Mouse (Mus musculus): ENCODE measurements around the gene Os9. TPM values are rescaled to one million over a fixed set of nuclear protein-coding genes. Genes with fewer than 3 reads are reported as not detected.

Os9 gene
- total and polyA plus RNA-seq, 3 experiments: 42.4 to 60.4 TPM; not detected in 1

- peaks cover 2 to 12% of the 10 kb centered on the region in 2 experiments for H3K4me1 ChIP-seq (ENCODE audit: control insufficient read depth in 1 of 2, insufficient read depth in 2 of 2, low read length in 2 of 2)
- H3K9me3 ChIP-seq (replicated peaks; ENCODE audit: insufficient read depth, low read length): no peaks in the 10 kb centered on the region
- TF ChIP-seq ETS1 (IDR thresholded peaks at IDR 0.05; ENCODE audit: low read depth, low read length) (no peak), ZMIZ1 (IDR thresholded peaks at IDR 0.05; ENCODE audit: low read depth, low read length) (no peak), GATA1 (IDR thresholded peaks at IDR 0.05; ENCODE audit: low read depth, low read length) (no peak), CHD2 (IDR thresholded peaks at IDR 0.05; ENCODE audit: low read length) (no peak), MAZ (IDR thresholded peaks at IDR 0.05; ENCODE audit: low read depth, low read length) (no peak)
- no peaks in the 10 kb centered on the region for H3K27me3 ChIP-seq (ENCODE audit: control insufficient read depth in 1 of 2, insufficient read depth in 2 of 2, low read length in 2 of 2)
- H3K79me2 ChIP-seq (ENCODE audit: control insufficient read depth, insufficient read depth, low read length, poor library complexity): no peaks in the 10 kb centered on the region; the same call in 1 of the 2 replicates
- no peak overlapping the region for H3K9ac ChIP-seq (ENCODE audit: control insufficient read depth, low read depth, low read length, poor library complexity, severe bottlenecking)
- no peak for DNase-seq (ENCODE audit: low read depth, low spot score)
- H3K36me3 ChIP-seq (ENCODE audit: control insufficient read depth in 1 of 2, insufficient read depth in 2 of 2, low read length in 2 of 2): peaks cover 0 to 7% of the 10 kb centered on the region in 2 experiments; a peak in 2 of 4 replicates
- no peak overlapping the region for H3K27ac ChIP-seq (ENCODE audit: control insufficient read depth, low read depth, low read length)
- no peak overlapping the region for H3K4me3 ChIP-seq (ENCODE audit: control insufficient read depth in 1 of 2, insufficient read depth in 1 of 2, low read depth in 2 of 2, low read length in 2 of 2)
Measured at GRCm38 (mm10) chr10:127054646-127055045, 66.3 kb downstream of the Os9 start.

- H3K79me2 ChIP-seq (ENCODE audit: control insufficient read depth, insufficient read depth, low read length, poor library complexity): no peaks in the 10 kb centered on the region
- no peak overlapping the region for H3K27ac ChIP-seq (ENCODE audit: control insufficient read depth, low read depth, low read length)
- H3K9ac ChIP-seq (ENCODE audit: control insufficient read depth, low read depth, low read length, poor library complexity, severe bottlenecking): no peak overlapping the region
- peaks cover 2 to 5% of the 10 kb centered on the region in 2 experiments for H3K4me1 ChIP-seq (ENCODE audit: control insufficient read depth in 1 of 2, insufficient read depth in 2 of 2, low read length in 2 of 2)
- no peak overlapping the region for H3K4me3 ChIP-seq (ENCODE audit: control insufficient read depth in 1 of 2, insufficient read depth in 1 of 2, low read depth in 2 of 2, low read length in 2 of 2)
- TF ChIP-seq USF1 (IDR thresholded peaks at IDR 0.05; ENCODE audit: low read depth, low read length) (no peak), MEF2A (IDR thresholded peaks at IDR 0.05; ENCODE audit: extremely low read depth, insufficient replicate concordance, low read depth, low read length, poor library complexity, severe bottlenecking) (no peak), ZKSCAN1 (IDR thresholded peaks at IDR 0.05; ENCODE audit: low read depth, low read length) (no peak)
- H3K27me3 ChIP-seq (ENCODE audit: control insufficient read depth in 1 of 2, insufficient read depth in 2 of 2, low read length in 2 of 2): no peaks in the 10 kb centered on the region
- peaks cover 0 to 5% of the 10 kb centered on the region in 2 experiments; a peak in 2 of 4 replicates for H3K36me3 ChIP-seq (ENCODE audit: control insufficient read depth in 1 of 2, insufficient read depth in 2 of 2, low read length in 2 of 2)
- no peak for DNase-seq (ENCODE audit: low read depth, low spot score)
- H3K9me3 ChIP-seq (replicated peaks; ENCODE audit: insufficient read depth, low read length): no peaks in the 10 kb centered on the region
Measured at GRCm38 (mm10) chr10:127050119-127050474, 70.8 kb downstream of the Os9 start.

- Histone ChIP-seq H3K36me3 (ENCODE audit: control insufficient read depth in 1 of 2, insufficient read depth in 2 of 2, low read length in 2 of 2) (peaks cover 0 to 5% of the 10 kb centered on the region in 2 experiments; a peak in 2 of 4 replicates), H3K4me1 (ENCODE audit: control insufficient read depth in 1 of 2, insufficient read depth in 2 of 2, low read length in 2 of 2) (peaks cover 2 to 5% of the 10 kb centered on the region in 2 experiments), H3K4me3 (ENCODE audit: control insufficient read depth in 1 of 2, insufficient read depth in 1 of 2, low read depth in 2 of 2, low read length in 2 of 2) (no peak overlapping the region), H3K9me3 (replicated peaks; ENCODE audit: insufficient read depth, low read length) (no peaks in the 10 kb centered on the region), H3K79me2 (ENCODE audit: control insufficient read depth, insufficient read depth, low read length, poor library complexity) (no peaks in the 10 kb centered on the region), H3K27me3 (ENCODE audit: control insufficient read depth in 1 of 2, insufficient read depth in 2 of 2, low read length in 2 of 2) (no peaks in the 10 kb centered on the region), H3K27ac (ENCODE audit: control insufficient read depth, low read depth, low read length) (no peak overlapping the region), H3K9ac (ENCODE audit: control insufficient read depth, low read depth, low read length, poor library complexity, severe bottlenecking) (no peak overlapping the region)
- no peak for DNase-seq (ENCODE audit: low read depth, low spot score)
- no peak for TF ChIP-seq E2F4 (IDR thresholded peaks at IDR 0.05; ENCODE audit: borderline replicate concordance, low read depth, low read length)
- TF ChIP-seq USF2 (IDR thresholded peaks at IDR 0.05; ENCODE audit: borderline replicate concordance in 1 of 2, insufficient read depth in 1 of 2, low read depth in 1 of 2, low read length in 2 of 2): no peak
- TF ChIP-seq MAZ (IDR thresholded peaks at IDR 0.05; ENCODE audit: low read depth, low read length): no peak
- TF ChIP-seq MYB (IDR thresholded peaks at IDR 0.05; ENCODE audit: low read depth, low read length): no peak
- peak in 1 of 3 experiments; percentile 21; a peak in 1 of 6 replicates for TF ChIP-seq CTCF (IDR thresholded peaks at IDR 0.05 in 2 of 3, conservative IDR thresholded peaks at IDR 0.05 in 1 of 3; ENCODE audit: control insufficient read depth in 1 of 3, insufficient read depth in 1 of 3, low read depth in 2 of 3, low read length in 3 of 3, poor library complexity in 1 of 3, severe bottlenecking in 1 of 3)
- no peak for TF ChIP-seq BHLHE40 (IDR thresholded peaks at IDR 0.05; ENCODE audit: borderline replicate concordance, low read depth, low read length)
Measured at GRCm38 (mm10) chr10:127049395-127050118, 71.4 kb downstream of the Os9 start.

All from MEL (cell line).